Mouse (Mus musculus) urinary bladder, postnatal 4 days (tissue): ENCODE data around the gene Taf1a.
A peak's percentile ranks its signal among the peaks of the same experiment; 100 is the strongest.
"Not testable (repeated sequence)": the region's sequence is repeated elsewhere in the genome, so short reads cannot be mapped to it uniquely, and the experiment has no call there.

Experiments used
- DNase-seq, 2 experiments: peaks; one replicate each; pipeline ENCODE4 v3.0.0; 2021 to 2022; ENCODE audit warnings: low spot score in 2 of 2

The Taf1a gene

GRCm38 (mm10) chr1:183388426-183389406 is at the start of gene Taf1a:
Gene Taf1a, plus strand, starts transcription at chr1:183388981.
- DNase-seq: peak; percentile 85 to 88

GRCm38 (mm10) chr1:183342902-183343301 is 45.9 kb upstream of the Taf1a start:
- DNase-seq: not testable (repeated sequence)

DNA sequence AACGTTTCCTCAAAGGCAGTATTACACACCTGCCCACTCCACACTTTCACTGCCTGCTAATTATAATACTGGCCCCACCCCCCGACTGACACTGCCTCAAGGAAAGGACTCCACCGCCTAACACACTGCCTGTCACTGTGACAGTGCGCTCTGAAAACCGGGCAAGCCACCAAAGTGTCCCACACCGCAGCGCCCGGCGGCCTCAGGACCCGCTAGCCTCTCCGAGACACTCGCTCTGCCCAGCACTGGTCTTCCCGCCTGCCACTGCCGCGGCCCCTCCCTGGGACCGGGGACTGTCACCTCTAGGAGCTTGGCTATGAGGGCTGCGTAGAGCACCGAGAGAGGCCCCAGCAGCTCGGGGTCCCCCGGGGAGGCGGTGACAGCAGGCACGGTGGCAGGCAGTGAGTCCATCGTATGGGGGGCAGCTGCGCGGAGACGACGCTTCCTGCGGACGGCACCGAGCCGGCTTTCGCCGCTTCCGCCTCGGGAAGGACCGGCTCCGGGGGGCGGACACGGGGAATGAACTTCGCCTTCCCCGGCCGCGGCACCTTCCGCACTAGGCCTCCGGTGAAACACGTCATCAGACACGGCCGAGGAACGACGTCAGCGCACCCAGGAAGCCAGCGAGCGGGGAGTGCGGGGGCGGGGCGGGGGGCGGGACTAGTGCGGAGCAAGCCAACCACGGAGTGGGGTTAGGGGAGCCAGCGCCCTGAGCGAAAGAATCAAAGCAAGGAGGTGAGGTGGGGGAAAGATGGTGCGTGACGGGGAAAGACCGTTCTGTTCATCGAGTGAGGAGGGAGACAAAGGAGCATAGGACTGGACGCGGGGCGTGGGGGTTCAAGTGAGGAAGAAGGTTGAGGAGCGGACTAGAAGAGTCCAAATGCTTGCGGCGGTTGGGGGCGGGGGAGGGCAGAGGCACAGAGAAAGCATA is 43.6 kb upstream of the Taf1a start:
- peak; percentile 74 to 88 for DNase-seq

GRCm38 (mm10) chr1:183345817-183346195 is 43.0 kb upstream of the Taf1a start:
- no peak for DNase-seq

DNA sequence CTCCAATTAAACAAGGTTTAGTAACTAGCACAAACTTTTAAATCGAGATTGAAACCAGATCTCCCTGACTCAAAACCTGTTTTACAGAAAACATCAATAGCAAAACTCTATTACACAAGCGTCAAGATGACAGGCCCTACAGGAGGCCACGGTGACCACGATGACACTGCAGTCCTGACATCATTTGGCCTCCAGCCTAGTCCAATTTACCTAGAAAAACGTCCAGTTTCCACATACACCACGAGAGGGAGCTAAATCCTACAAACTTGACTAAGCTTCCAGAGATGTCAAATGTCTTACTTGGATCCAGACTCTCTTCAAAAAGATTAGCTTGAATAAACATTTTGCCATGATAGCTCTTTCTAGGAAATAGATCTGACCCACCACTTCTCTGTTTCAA is 38.9 kb upstream of the Taf1a start:
- DNase-seq: peak in 1 of 2 experiments; percentile 61

- no peak for DNase-seq
Observed at GRCm38 (mm10) chr1:183358901-183359300, 29.9 kb upstream of the Taf1a start.

- no peak for DNase-seq
Observed at GRCm38 (mm10) chr1:183362301-183362700, 26.5 kb upstream of the Taf1a start.

DNA sequence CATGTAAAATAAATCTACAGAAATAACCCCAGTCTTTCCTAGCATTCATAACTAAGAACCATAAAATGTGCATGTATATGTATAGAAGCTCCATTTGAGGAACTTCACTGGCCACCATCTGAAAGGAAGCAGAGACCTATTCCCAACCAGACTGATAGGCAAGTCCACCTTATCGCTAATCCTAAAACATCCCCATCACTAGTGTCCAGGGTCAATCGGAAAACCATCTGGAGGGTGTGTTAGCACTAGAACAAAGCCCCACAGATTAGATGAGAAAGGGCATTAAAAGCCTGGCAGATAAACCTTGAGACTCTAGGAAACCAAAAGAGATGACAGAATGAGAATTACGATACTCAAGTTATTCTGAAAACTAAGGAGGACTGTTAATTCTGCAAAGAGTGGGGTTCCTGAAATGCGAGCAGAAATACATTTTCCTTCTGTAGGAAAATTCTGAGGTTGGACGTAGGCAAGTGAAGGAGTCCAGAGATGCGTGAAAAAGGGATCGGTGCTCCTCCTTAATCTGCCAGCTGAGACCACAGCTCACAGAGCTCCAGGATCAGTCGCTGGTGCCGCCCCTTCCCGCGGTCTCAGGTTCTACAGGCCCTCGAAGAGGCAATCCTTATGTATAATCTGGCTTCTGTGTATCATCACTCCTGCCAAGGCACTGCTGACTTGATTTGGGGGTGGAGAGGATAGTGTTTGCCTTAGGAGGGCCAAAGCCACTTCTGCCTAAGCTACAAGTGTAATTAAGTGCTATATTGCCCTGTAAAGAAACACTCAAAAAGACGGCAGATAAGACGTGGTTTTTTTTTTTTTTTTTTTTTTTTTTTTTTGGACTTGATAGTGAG is 25.8 kb upstream of the Taf1a start:
- DNase-seq: no peak

- no peak for DNase-seq
Observed at GRCm38 (mm10) chr1:183363577-183363867, 25.3 kb upstream of the Taf1a start.

DNA sequence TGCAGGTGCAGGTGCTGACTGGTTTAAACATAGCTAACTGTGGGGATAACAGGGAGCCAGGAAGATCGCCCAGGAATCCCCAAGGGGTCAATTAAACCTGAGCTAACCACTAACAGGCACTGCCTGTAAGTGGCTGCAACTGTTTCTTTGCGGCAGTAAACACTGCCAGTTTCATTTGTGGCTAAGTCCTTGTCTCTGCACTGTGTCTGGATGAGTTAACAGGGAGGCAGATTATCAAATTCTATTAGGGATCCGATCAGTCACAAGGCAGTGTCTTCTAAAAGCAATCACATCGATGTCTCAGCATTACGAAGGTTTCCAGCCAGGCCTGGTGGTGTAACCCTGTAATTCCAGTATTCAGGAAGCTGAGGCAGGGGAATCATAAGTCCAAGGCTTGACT is 22.4 kb upstream of the Taf1a start:
- no peak for DNase-seq

GRCm38 (mm10) chr1:183368601-183369400 is 20.0 kb upstream of the Taf1a start:
- DNase-seq: no peak

DNA sequence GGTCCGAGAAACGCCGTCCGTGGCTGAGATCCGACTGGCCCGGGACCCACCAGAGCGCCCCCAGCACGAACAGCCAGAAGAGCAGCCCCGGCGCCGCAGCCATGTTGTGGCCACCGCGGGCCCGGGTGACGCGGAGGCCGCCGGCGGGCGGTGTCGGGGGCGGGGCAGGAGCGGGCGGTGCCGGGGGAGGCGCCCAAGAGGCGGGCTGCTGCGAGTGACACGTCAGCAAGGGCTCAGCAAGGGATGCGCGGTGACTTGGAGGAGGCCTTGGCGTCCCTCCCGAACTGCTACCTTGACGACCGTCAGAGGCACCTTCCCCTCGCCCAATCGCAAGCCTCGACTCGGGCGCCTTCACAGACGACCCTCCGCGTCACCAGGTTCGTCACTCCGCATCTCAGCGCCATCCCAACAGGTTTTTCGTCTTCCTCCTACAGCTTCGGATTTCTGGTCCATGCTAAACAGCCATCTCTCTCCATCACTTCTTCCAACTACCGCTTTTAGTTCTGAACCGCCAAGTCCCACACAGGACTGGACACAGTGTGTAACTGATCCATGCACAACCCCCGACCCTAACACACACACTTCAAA is 19.3 kb upstream of the Taf1a start, which contains the start of gene Mia3:
Gene Mia3, minus strand, starts transcription at position 127 of the 588 bp plus-strand sequence.
- DNase-seq: peak; percentile 93 to 96

- DNase-seq: no peak
Observed at GRCm38 (mm10) chr1:183374728-183375127, 14.1 kb upstream of the Taf1a start.

DNA sequence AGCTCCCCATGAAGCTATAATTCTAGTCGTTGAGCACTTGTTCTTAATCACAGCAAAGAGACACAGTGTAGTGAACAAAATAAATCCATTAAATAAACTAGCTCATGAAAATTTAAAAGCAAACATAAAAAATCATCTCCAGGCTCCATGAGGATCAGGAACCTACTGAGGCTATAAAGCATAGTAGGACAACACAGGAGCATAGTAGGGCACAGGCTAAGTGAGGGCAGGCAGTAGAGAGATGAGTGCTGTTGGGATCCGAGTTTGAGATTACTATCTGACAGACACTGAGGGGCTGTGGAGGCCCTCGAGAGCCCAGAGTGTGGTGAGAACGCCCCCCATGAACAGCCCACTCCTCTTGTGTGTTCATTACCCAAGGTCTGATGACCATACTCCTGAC is 11.7 kb upstream of the Taf1a start:
- no peak for DNase-seq

DNA sequence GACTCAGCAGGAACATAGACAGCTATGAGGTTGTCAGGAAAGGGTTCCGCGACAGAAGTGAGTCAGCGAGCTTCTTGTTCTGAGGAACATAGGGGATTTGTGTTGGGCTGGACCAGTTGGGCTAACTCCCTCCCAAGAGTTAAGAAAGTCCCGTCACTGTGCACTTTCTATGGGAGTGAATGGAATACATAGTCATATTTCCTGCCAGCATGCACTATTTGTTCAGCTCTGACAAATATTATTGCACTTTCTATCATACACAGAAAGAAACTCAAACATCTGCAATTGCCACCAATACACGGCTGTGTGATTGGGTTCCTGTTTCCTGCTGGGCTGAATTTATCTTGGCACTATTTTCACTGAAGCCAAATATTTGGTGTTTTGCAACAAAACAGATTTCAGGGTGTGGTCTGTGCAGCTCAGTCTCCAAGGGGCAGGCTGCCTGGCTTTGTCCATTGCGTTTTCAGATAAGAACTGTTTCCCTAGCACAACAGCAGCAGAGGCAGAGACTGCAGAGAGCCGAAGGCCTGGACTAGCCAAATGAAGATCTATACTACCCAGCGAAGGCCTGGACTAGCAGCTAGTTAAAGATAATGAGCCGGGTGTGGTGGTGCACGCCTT is 10.3 kb upstream of the Taf1a start:
- no peak for DNase-seq

GRCm38 (mm10) chr1:183379376-183379775 is 9.4 kb upstream of the Taf1a start:
- not testable (repeated sequence) for DNase-seq

DNA sequence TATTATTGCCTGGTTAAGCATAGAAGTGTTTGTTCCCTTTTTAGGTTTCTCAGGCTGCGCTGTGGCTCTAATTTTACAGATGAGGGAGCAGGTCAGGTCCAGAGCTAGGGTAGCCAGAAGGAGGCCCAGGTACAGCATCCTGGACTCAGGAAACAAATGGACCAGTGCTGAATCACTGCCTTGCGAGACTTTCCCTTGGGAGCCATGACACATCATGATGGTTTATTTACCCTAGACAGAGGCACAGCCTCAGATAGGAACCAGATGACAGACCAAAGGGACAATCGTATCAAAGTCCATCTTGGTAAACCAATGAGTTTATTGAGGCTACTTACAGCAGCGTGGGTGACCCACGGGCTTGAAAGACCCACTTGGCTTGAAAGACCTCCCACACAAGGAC is 7.0 kb upstream of the Taf1a start:
- no peak for DNase-seq

GRCm38 (mm10) chr1:183382621-183383020 is 6.2 kb upstream of the Taf1a start:
- DNase-seq: peak in 1 of 2 experiments; percentile 1

GRCm38 (mm10) chr1:183387421-183387820 is 1.4 kb upstream of the Taf1a start:
- not testable (repeated sequence) for DNase-seq

DNA sequence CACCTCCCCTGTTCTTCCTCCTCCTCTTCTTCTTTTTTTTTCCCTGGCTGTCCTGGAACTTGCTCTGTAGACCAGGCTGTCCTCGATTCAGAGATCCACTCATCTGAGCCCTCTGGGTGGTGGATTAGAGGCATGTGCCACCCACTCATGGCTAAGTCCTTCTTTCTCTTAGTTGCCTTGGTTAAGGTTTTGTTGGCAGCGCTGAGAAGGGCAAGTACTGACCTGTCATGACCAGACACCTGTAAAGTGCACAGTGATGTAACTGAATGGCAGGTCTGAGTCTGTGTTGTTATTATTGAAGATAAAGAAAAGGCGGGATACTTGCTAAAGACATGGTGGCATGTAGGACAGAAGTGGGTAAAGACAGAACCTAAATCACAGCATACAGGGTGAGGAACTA is 14.6 kb downstream of the Taf1a start:
- no peak for DNase-seq
